Mouse (Mus musculus): ENCODE results near the gene Egfr.

Gene Egfr

GRCm38 (mm10) chr11:16829468-16829867, 77.5 kb downstream of the Egfr start:
- no peak for DNase-seq (ENCODE audit: low read depth, low spot score)

GRCm38 (mm10) chr11:16830531-16831227, 78.7 kb downstream of the Egfr start:
- DNase-seq (ENCODE audit: low read depth, low spot score), result no peak

- no peak for DNase-seq (ENCODE audit: low read depth, low spot score)
These were observed 80.0 kb downstream of the Egfr start for GRCm38 (mm10) chr11:16831974-16832464.

- DNase-seq (ENCODE audit: low read depth, low spot score), result no peak
These were observed 86.8 kb downstream of the Egfr start for GRCm38 (mm10) chr11:16838772-16839171.

- DNase-seq (ENCODE audit: low read depth, low spot score), result no peak
These were observed 90.9 kb downstream of the Egfr start for GRCm38 (mm10) chr11:16842924-16843323.

GRCm38 (mm10) chr11:16843889-16844568, 92.0 kb downstream of the Egfr start:
- DNase-seq (ENCODE audit: low read depth, low spot score), result no peak

- DNase-seq (ENCODE audit: low read depth, low spot score), result no peak
These were observed 96.9 kb downstream of the Egfr start for GRCm38 (mm10) chr11:16848881-16849280.

GRCm38 (mm10) chr11:16851361-16851760, 99.4 kb downstream of the Egfr start:
- no peak for DNase-seq (ENCODE audit: low read depth, low spot score)

- DNase-seq (ENCODE audit: low read depth, low spot score), result no peak
These were observed 102.1 kb downstream of the Egfr start for GRCm38 (mm10) chr11:16854111-16854510.

- no peak for DNase-seq (ENCODE audit: low read depth, low spot score)
These were observed 105.3 kb downstream of the Egfr start for GRCm38 (mm10) chr11:16857346-16857745.

- no peak for DNase-seq (ENCODE audit: low read depth, low spot score)
These were observed 109.0 kb downstream of the Egfr start for GRCm38 (mm10) chr11:16861037-16861436.

- no peak for DNase-seq (ENCODE audit: low read depth, low spot score)
These were observed 111.5 kb downstream of the Egfr start for GRCm38 (mm10) chr11:16863547-16863946.

GRCm38 (mm10) chr11:16864980-16865561, 113.1 kb downstream of the Egfr start:
- DNase-seq (ENCODE audit: low read depth, low spot score), result no peak

- no peak for DNase-seq (ENCODE audit: low read depth, low spot score)
These were observed 116.0 kb downstream of the Egfr start for GRCm38 (mm10) chr11:16868051-16868450.

GRCm38 (mm10) chr11:16869506-16869905, 117.5 kb downstream of the Egfr start:
- DNase-seq (ENCODE audit: low read depth, low spot score), result peak; percentile 55

GRCm38 (mm10) chr11:16871120-16871519, 119.1 kb downstream of the Egfr start:
- DNase-seq (ENCODE audit: low read depth, low spot score), result peak; percentile 71

- no peak for DNase-seq (ENCODE audit: low read depth, low spot score)
These were observed 125.8 kb downstream of the Egfr start for GRCm38 (mm10) chr11:16877676-16878378.

GRCm38 (mm10) chr11:16881932-16882331, 129.9 kb downstream of the Egfr start:
- DNase-seq (ENCODE audit: low read depth, low spot score), result no peak

- DNase-seq (ENCODE audit: low read depth, low spot score), result no peak
These were observed 134.1 kb downstream of the Egfr start for GRCm38 (mm10) chr11:16886152-16886551.

- DNase-seq (ENCODE audit: low read depth, low spot score), result no peak
These were observed 136.1 kb downstream of the Egfr start for GRCm38 (mm10) chr11:16888086-16888485.

GRCm38 (mm10) chr11:16895441-16896356, 143.7 kb downstream of the Egfr start:
- DNase-seq (ENCODE audit: low read depth, low spot score), result no peak

Data from ES-CJ7 (cell line).